Mouse (Mus musculus) kidney, embryonic 16.5 days (tissue): ENCODE data around the gene Capn13. TPM values are rescaled to one million over a fixed set of nuclear protein-coding genes. Genes with fewer than 3 reads are reported as not detected.

Experiments
- ATAC-seq: fragments of 200-750 bp; cut with Nextera tagmentation; 2 replicates; pipeline ENCODE4 v1.8.0; 2017; ENCODE audit warnings: moderate TSS enrichment; ENCODE audit not compliant: low FRiP score, low TSS enrichment
- H3K27ac ChIP-seq: fragments of 300-500 bp; sonication (generic); 2 replicates; pipeline ENCODE4 v1.5.1; 2014; ENCODE audit warnings: low read length
- H3K27me3 ChIP-seq: fragments of 300-500 bp; sonication (generic); 2 replicates; pipeline ENCODE4 v1.6.1; 2014; ENCODE audit warnings: low read length, control low read depth, mixed read lengths; ENCODE audit not compliant: insufficient read depth
- H3K36me3 ChIP-seq: fragments of 300-500 bp; sonication (generic); 2 replicates; pipeline ENCODE4 v1.6.1; 2014; ENCODE audit warnings: low read length, control low read depth, mixed read lengths; ENCODE audit not compliant: insufficient read depth
- H3K4me1 ChIP-seq: fragments of 300-500 bp; sonication (generic); 2 replicates; pipeline ENCODE4 v1.6.1; 2014; ENCODE audit warnings: low read length, control low read depth, mixed read lengths; ENCODE audit not compliant: insufficient read depth
- H3K4me2 ChIP-seq: fragments of 300-500 bp; sonication (generic); replicated peaks from 2 replicates; pipeline ENCODE4 v1.6.1; 2014; ENCODE audit warnings: low read depth, low read length
- H3K4me3 ChIP-seq: fragments of 300-500 bp; sonication (generic); 2 replicates; pipeline ENCODE4 v1.5.1; 2014; ENCODE audit warnings: mild to moderate bottlenecking, low read length
- H3K9ac ChIP-seq: fragments of 300-500 bp; sonication (generic); replicated peaks from 2 replicates; pipeline ENCODE4 v1.6.1; 2014; ENCODE audit warnings: low read length
- H3K9me3 ChIP-seq: fragments of 300-500 bp; sonication (generic); 2 replicates; pipeline ENCODE4 v1.6.1; 2016; ENCODE audit warnings: low read length, control low read depth
- WGBS: fragments of 180-500 bp; shearing (Covaris S2); extraction: QIAGEN DNeasy Blood & Tissue Kit; methylation state at CpG from one replicate; pipeline ENCODE4 v1.1.7; 2014; 5-methylcytosine and 5-hydroxymethylcytosine counted together
- polyA plus RNA-seq: library from polyadenylated mRNA; unstranded; fragments of >200 nt; fragmentation: Nextera tagmentation; extraction: Ambion mirVana; gene quantifications from 2 replicates; pipeline ENCODE4 v1.2.1, GENCODE M21; 2015

The Capn13 gene
- polyA plus RNA-seq, 1 experiment from 2014 or later: 0.21 TPM

DNA sequence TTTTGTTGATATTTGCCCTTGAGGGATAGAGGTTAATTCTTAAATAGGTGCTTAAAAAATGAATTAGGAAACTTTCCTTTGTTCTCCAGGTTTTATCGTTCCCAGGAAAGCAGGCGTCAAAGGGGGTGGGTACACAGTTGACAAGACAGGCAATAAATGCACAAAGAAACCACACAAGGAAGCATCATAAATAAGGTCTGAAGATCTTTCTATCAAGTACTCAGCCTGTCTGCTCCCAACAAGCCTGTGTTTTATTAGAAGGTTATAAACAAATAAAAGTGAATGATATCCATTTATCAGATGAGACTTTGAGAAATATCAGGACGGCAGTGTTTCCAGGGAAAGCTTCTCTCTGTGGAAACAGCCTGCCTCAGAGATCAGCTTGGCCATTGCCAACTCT, 33.3 kb downstream of the Capn13 start:
- WGBS: 31% methylated on average over 3 of the region's 3 CpGs
- no peak overlapping the region for H3K9ac ChIP-seq
- ATAC-seq: no peak

GRCm38 (mm10) chr17:73361054-73361453, 39.6 kb downstream of the Capn13 start:
- Histone ChIP-seq H3K4me3 (no peak overlapping the region), H3K4me1 (no peaks in the 10 kb centered on the region), H3K4me2 (no peak overlapping the region), H3K36me3 (no peaks in the 10 kb centered on the region), H3K9me3 (peaks cover 3% of the 10 kb centered on the region; the same call in 1 of the 2 replicates), H3K9ac (no peak overlapping the region), H3K27me3 (no peaks in the 10 kb centered on the region), H3K27ac (no peak overlapping the region)
- ATAC-seq: no peak
- WGBS: 60% methylated on average over 5 of the region's 5 CpGs

More for the DNA sequence above, 33.3 kb downstream of the Capn13 start:
- no peaks in the 10 kb centered on the region for H3K4me1 ChIP-seq
- peaks cover 3% of the 10 kb centered on the region; the same call in 1 of the 2 replicates for H3K9me3 ChIP-seq
- no peaks in the 10 kb centered on the region for H3K27me3 ChIP-seq
- no peak overlapping the region for H3K4me2 ChIP-seq
- no peak overlapping the region for H3K27ac ChIP-seq
- no peak overlapping the region for H3K4me3 ChIP-seq
- H3K36me3 ChIP-seq: no peaks in the 10 kb centered on the region

GRCm38 (mm10) chr17:73343632-73344390, 56.9 kb downstream of the Capn13 start:
- WGBS: 85% methylated on average over 6 of the region's 6 CpGs
- Histone ChIP-seq H3K36me3 (no peaks in the 10 kb centered on the region), H3K9ac (no peak overlapping the region), H3K4me2 (no peak overlapping the region), H3K27me3 (no peaks in the 10 kb centered on the region), H3K4me1 (no peaks in the 10 kb centered on the region), H3K4me3 (no peak overlapping the region), H3K27ac (no peak overlapping the region), H3K9me3 (no peaks in the 10 kb centered on the region)
- ATAC-seq: no peak

- no peak overlapping the region for H3K9ac ChIP-seq
- no peak overlapping the region for H3K4me2 ChIP-seq
- no peak for ATAC-seq
- no peaks in the 10 kb centered on the region for H3K36me3 ChIP-seq
- H3K27ac ChIP-seq: no peak overlapping the region
- no peaks in the 10 kb centered on the region for H3K4me1 ChIP-seq
- H3K9me3 ChIP-seq: no peaks in the 10 kb centered on the region
- WGBS: 67% methylated on average over 14 of the region's 14 CpGs
- H3K4me3 ChIP-seq: no peak overlapping the region
- no peaks in the 10 kb centered on the region for H3K27me3 ChIP-seq
Measured at GRCm38 (mm10) chr17:73342673-73343072, 58.0 kb downstream of the Capn13 start.

- no peak overlapping the region for H3K4me2 ChIP-seq
Measured at GRCm38 (mm10) chr17:73329071-73329470, 71.6 kb downstream of the Capn13 start.

GRCm38 (mm10) chr17:73325314-73325713, 75.4 kb downstream of the Capn13 start:
- Histone ChIP-seq H3K4me3 (no peak overlapping the region), H3K36me3 (no peaks in the 10 kb centered on the region), H3K9ac (no peak overlapping the region), H3K4me1 (no peaks in the 10 kb centered on the region), H3K27ac (no peak overlapping the region), H3K4me2 (no peak overlapping the region), H3K27me3 (no peaks in the 10 kb centered on the region), H3K9me3 (no peaks in the 10 kb centered on the region)
- 8% methylated on average over 6 of the region's 6 CpGs for WGBS
- no peak for ATAC-seq

More at GRCm38 (mm10) chr17:73329071-73329470, 71.6 kb downstream of the Capn13 start:
- Histone ChIP-seq H3K36me3 (no peaks in the 10 kb centered on the region), H3K4me1 (no peaks in the 10 kb centered on the region), H3K9ac (no peak overlapping the region), H3K4me3 (no peak overlapping the region), H3K27me3 (no peaks in the 10 kb centered on the region), H3K9me3 (no peaks in the 10 kb centered on the region), H3K27ac (no peak overlapping the region)
- 54% methylated on average over 5 of the region's 5 CpGs for WGBS
- no peak for ATAC-seq

DNA sequence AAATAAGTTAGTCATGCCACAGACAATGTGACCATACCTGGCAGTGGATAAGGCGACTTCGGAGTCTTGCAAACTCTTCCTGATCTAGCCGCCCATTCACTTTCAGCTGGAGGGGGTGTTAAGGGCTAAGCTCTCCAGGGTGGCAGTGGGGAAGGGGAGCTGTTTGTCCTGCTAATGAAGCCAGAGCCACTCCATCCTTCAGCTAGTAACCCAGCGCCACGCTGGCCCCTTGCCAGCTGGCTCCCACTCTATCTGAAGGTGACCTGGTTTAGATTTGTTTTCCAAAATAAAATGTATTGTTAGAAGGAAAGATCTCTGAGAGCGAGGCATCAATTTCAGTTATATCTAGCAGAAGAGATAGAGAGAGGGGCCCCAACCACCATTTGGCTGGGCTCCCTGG, 75.9 kb downstream of the Capn13 start:
- Histone ChIP-seq H3K27ac (no peak overlapping the region), H3K27me3 (no peaks in the 10 kb centered on the region), H3K4me3 (no peak overlapping the region), H3K4me2 (no peak overlapping the region), H3K36me3 (no peaks in the 10 kb centered on the region), H3K9me3 (no peaks in the 10 kb centered on the region), H3K4me1 (no peaks in the 10 kb centered on the region), H3K9ac (no peak overlapping the region)
- no peak for ATAC-seq
- WGBS: 61% methylated on average over 6 of the region's 6 CpGs

DNA sequence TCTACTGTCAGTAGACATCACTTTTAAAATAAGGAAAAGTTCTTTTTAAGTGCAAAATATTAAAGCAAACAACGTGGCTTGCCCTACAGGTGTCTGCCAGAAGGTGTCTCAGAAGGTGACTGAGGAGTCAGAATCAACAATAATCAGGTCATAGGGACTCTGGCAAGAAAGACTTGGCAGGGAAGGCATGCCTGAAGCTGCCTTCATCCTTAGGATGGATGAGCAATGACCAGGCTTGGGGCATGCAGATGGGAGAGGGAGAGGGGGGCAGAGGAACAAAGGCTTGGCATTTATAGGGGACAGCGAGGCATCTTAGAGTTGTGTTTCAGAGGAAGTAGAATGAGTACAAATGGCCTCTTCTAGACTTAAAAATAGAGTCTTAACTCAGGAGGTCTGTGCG, 76.7 kb downstream of the Capn13 start:
- ATAC-seq: no peak
- 73% methylated on average over 3 of the region's 3 CpGs for WGBS

DNA sequence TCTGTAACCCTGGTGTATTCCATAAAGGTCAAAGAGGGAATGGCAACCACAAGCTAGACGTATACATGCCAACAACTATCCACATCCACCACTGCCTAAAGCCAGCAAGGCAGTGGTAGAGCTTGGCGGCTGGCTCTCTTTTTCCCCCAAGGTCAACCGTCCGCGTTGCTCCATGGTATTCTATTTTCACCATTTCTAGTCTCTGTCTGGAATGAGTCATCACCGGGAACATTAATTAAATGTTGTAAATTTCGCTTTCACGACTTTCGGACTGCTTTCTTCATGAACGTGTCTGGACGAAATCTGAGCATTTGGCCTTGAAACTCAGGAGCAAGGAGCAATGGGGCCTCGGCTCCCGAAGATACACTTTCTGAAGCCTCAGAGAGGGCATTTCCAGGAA, 85.9 kb downstream of the Capn13 start:
- Histone ChIP-seq H3K27me3 (no peaks in the 10 kb centered on the region), H3K36me3 (no peaks in the 10 kb centered on the region), H3K4me3 (no peak overlapping the region), H3K9ac (no peak overlapping the region), H3K4me1 (no peaks in the 10 kb centered on the region), H3K9me3 (no peaks in the 10 kb centered on the region), H3K4me2 (no peak overlapping the region), H3K27ac (no peak overlapping the region)
- 57% methylated on average over 13 of the region's 13 CpGs for WGBS
- no peak for ATAC-seq

More for the DNA sequence above, 76.7 kb downstream of the Capn13 start:
- Histone ChIP-seq H3K27ac (no peak overlapping the region), H3K4me3 (no peak overlapping the region), H3K9me3 (no peaks in the 10 kb centered on the region), H3K4me2 (no peak overlapping the region), H3K27me3 (no peaks in the 10 kb centered on the region), H3K36me3 (no peaks in the 10 kb centered on the region), H3K9ac (no peak overlapping the region), H3K4me1 (no peaks in the 10 kb centered on the region)

DNA sequence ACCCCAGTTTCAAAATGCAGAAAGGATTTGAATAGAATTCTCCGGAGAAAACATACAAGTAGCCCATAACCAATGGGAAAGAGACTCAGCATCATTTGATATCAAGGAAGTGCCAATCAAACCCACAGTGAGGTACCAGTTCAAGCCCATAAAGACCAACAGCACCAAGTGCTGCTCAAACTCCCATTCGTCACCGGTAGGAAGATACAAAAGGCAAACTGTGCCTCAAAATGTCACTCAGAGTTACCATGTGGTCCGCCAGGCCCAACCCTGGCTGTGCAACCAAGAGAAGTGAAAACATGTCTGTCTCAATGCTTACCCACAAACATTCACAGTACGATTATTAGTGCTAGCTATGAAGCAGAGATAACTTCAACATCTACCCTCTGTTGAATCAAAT, 89.2 kb downstream of the Capn13 start:
- H3K4me1 ChIP-seq: 0 out of 2 replicates have a peak, but pooled peaks cover 3% of the 10 kb centered on the region
- no peak overlapping the region for H3K27ac ChIP-seq
- H3K4me2 ChIP-seq: no peak overlapping the region
- H3K4me3 ChIP-seq: no peak overlapping the region
- WGBS: 92% methylated on average over 5 of the region's 5 CpGs
- no peak for ATAC-seq
- no peak overlapping the region for H3K9ac ChIP-seq
- H3K36me3 ChIP-seq: no peaks in the 10 kb centered on the region
- H3K9me3 ChIP-seq: no peaks in the 10 kb centered on the region
- no peaks in the 10 kb centered on the region for H3K27me3 ChIP-seq
